Mouse (Mus musculus): ENCODE results near the gene Pxmp4.

DNA sequence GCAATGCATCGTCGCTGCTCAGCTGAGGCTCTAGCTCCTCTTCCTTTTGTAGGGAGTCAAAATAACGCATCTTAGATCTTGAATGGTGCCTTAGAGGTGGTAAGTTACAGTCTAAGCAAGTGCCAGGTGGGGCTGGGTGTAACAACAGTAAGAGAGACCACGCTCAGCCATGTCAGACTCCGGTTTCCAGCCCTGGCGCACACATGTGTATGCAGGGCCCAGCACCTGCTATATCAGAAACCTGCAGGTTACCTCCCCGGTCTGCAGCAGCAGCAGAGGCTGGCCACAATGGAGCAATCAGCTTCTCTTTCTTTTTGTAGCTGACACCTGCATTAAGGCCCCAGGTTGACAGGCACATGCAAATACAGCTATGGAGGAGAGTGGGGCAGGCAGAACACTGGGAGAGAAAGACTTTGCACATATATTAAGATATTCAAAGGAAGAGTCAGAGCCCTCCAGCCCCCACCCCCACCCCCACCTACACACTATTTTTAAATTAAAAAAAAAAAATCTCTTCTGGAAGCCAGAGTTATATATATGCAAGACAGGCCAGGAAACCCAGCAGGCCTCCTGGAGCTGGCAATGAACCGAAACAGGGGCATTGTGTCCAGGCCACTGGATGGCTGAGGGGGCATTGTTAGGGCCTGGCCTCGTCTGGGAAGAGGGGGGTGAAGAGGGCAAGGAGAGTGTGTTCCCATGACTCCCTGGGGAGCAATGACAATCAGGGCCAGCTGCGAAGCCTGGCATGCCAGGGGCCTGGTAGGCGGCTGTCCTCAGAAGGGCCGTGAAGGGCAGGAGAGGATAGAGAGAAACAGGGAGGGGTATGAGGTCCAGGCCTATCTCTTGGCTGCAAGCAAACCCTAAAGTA, 26.4 kb downstream of the Pxmp4 start:
- TF ChIP-seq CTCF (conservative IDR thresholded peaks at IDR 0.05; ENCODE audit: insufficient read depth, insufficient read length, low read depth, low read length) (no peak), POLR2A (IDR thresholded peaks at IDR 0.05; ENCODE audit: low read depth, low read length) (no peak)
